In genomic region chr3:102052036-102052435, GRCm38 (mm10) we compare ENCODE assay signal across 37 mouse cellular contexts. TPM values are rescaled to one million over a fixed set of nuclear protein-coding genes. Genes with fewer than 3 reads are reported as not detected.
DNase-seq lines count a peak whose midpoint lies in the region; ATAC-seq lines count a peak whose summit lies in the region.
"Had no signal": no experiment of that assay in that cellular context is flagged by ENCODE, and none has a peak within 500 bp of the region (broad histone marks: within the 10 kb centered on the region; RNA-seq: fewer than 3 reads in every experiment).

No protein-coding gene starts in this region.

- H3K4me1 ChIP-seq in heart, embryonic 10.5 days, result peaks cover 7% of the 10 kb centered on the region
- H3K4me1 ChIP-seq in midbrain, embryonic 10.5 days, result peaks cover 45% of the 10 kb centered on the region
- H3K4me1 ChIP-seq in midbrain, embryonic 15.5 days, result peaks cover 8% of the 10 kb centered on the region; the same call in 1 of the 2 replicates
- H3K4me1 ChIP-seq: liver, embryonic 12.5 days had no signal

- no peaks in the 10 kb centered on the region for H3K36me3 ChIP-seq in heart, embryonic 10.5 days
- H3K36me3 ChIP-seq in midbrain, embryonic 10.5 days, result no peaks in the 10 kb centered on the region
- H3K36me3 ChIP-seq in midbrain, embryonic 15.5 days (replicated peaks), result no peaks in the 10 kb centered on the region
- H3K36me3 ChIP-seq: G1E; liver, embryonic 12.5 days; midbrain, embryonic 13.5 days; neural tube, embryonic 12.5 days had no signal

- H3K27ac ChIP-seq in heart, embryonic 10.5 days, result no peak overlapping the region
- 0 out of 2 replicates have a peak overlapping the region, but pooled peaks have one; percentile 52 for H3K27ac ChIP-seq in midbrain, embryonic 10.5 days (replicated peaks)
- no peak overlapping the region for H3K27ac ChIP-seq in midbrain, embryonic 15.5 days
- H3K27ac ChIP-seq: kidney, postnatal 0 days; liver, embryonic 12.5 days; midbrain, embryonic 13.5 days; neural tube, embryonic 12.5 days had no signal

- H3K4me3 ChIP-seq in heart, embryonic 10.5 days, result no peak overlapping the region
- H3K4me3 ChIP-seq in midbrain, embryonic 10.5 days, result no peak overlapping the region
- H3K4me3 ChIP-seq in midbrain, embryonic 15.5 days, result no peak overlapping the region
- H3K4me3 ChIP-seq: erythroblast, embryonic 14.5 days; liver, embryonic 12.5 days; midbrain, embryonic 13.5 days; neural tube, embryonic 12.5 days had no signal

- DNase-seq in heart, embryonic 10.5 days (ENCODE audit: low spot score), result peak; percentile 43
- DNase-seq in heart, postnatal 4 days, result no peak
- DNase-seq in midbrain, embryonic 10.5 days (ENCODE audit: low spot score), result no peak
- DNase-seq in 3T3-L1 (ENCODE audit: low read depth, low spot score) (peak; percentile 77), NIH3T3 (ENCODE audit: low read depth) (peak; percentile 28)
- no peak for DNase-seq in kidney, adult 8-10 months
- DNase-seq: adrenal gland, postnatal 36 days; cerebellum, adult 18-20 months; cerebellum, postnatal 10 days; forebrain, postnatal 0 days; gastrocnemius, postnatal 14 days; kidney, adult 2 months; kidney, postnatal 4 days; liver, postnatal 0 days; lung, postnatal 36 days; retina, postnatal 1 day; right cerebral cortex, postnatal 14 days; thymus, postnatal 4 days had no signal

- no peak overlapping the region for H3K9ac ChIP-seq in midbrain, embryonic 15.5 days
- H3K9ac ChIP-seq: forebrain, postnatal 0 days; liver, embryonic 12.5 days; liver, postnatal 0 days; midbrain, embryonic 13.5 days; neural tube, embryonic 12.5 days had no signal

- no peak for ATAC-seq in midbrain, embryonic 15.5 days (replicated peaks)
- ATAC-seq: forebrain, postnatal 0 days; inflammation-experienced regulatory T-cells, adult 6 months; liver, embryonic 12.5 days; liver, postnatal 0 days; midbrain, embryonic 13.5 days had no signal

- no peak overlapping the region for H3K4me2 ChIP-seq in midbrain, embryonic 15.5 days
- H3K4me2 ChIP-seq: heart, embryonic 11.5 days; liver, embryonic 12.5 days; midbrain, embryonic 13.5 days; neural tube, embryonic 12.5 days had no signal

- no peaks in the 10 kb centered on the region for H3K9me3 ChIP-seq in heart, embryonic 10.5 days
- no peaks in the 10 kb centered on the region for H3K9me3 ChIP-seq in midbrain, embryonic 10.5 days (replicated peaks)
- H3K9me3 ChIP-seq in midbrain, embryonic 15.5 days, result no peaks in the 10 kb centered on the region
- H3K9me3 ChIP-seq: G1E; liver, embryonic 12.5 days; midbrain, embryonic 13.5 days; neural tube, embryonic 12.5 days had no signal

- H3K27me3 ChIP-seq in heart, embryonic 10.5 days (ENCODE audit: insufficient read depth, poor library complexity, severe bottlenecking), result no peaks in the 10 kb centered on the region
- peaks cover 7% of the 10 kb centered on the region; the same call in 1 of the 2 replicates for H3K27me3 ChIP-seq in midbrain, embryonic 10.5 days (ENCODE audit: low read depth, poor library complexity, severe bottlenecking)
- H3K27me3 ChIP-seq in midbrain, embryonic 15.5 days (replicated peaks), result no peaks in the 10 kb centered on the region
- H3K27me3 ChIP-seq: CH12.LX; liver, embryonic 12.5 days; midbrain, embryonic 13.5 days; neural tube, embryonic 12.5 days had no signal

- WGBS in heart, embryonic 10.5 days, result 65% methylated on average over 3 of the region's 3 CpGs
- 76% methylated on average over 3 of the region's 3 CpGs for WGBS in midbrain, embryonic 10.5 days
- 53% methylated on average over 3 of the region's 3 CpGs for WGBS in midbrain, embryonic 15.5 days

RNA-seq across cellular contexts. Expression of gene Casq2, which starts 34.2 kb away (rescaled TPM):
- 5.6 and 19.8 TPM in 2 replicates for polyA plus RNA-seq in heart, embryonic 10.5 days (2016; fragmentation: Nextera tagmentation; extraction: Ambion mirVana)
- total RNA-seq in heart, postnatal 4 days (2021), result 100 to 1,000 TPM; 914 to 961 TPM
- polyA plus RNA-seq in midbrain, embryonic 10.5 days (2016; fragmentation: Nextera tagmentation; extraction: Ambion mirVana), result not detected in 2 replicates
- polyA plus RNA-seq in midbrain, embryonic 15.5 days (2015; fragmentation: Nextera tagmentation; extraction: Ambion mirVana), result 0.22 and 0.25 TPM in 2 replicates
- total RNA-seq: CH12.LX; granulocyte monocyte progenitor cell, adult 5-6 weeks; hematopoietic stem cell, adult 5-6 weeks; megakaryocyte, adult 5-6 weeks had no signal
- polyA plus RNA-seq: erythroblast, embryonic 14.5 days; forebrain, embryonic 11.5 days; G1E; inflammation-experienced regulatory T-cells, adult 6 months had no signal

RNA-seq across cellular contexts. Expression of gene Nhlh2, which starts 42.2 kb away (rescaled TPM):
- polyA plus RNA-seq in heart, embryonic 10.5 days (2016; fragmentation: Nextera tagmentation; extraction: Ambion mirVana), result 0.27 and 0.57 TPM in 2 replicates
- not detected for total RNA-seq in heart, postnatal 4 days (2021)
- polyA plus RNA-seq in midbrain, embryonic 10.5 days (2016; fragmentation: Nextera tagmentation; extraction: Ambion mirVana), result 33.8 and 58.4 TPM in 2 replicates
- polyA plus RNA-seq in midbrain, embryonic 15.5 days (2015; fragmentation: Nextera tagmentation; extraction: Ambion mirVana), result 38.8 and 44.3 TPM in 2 replicates
- total RNA-seq: adrenal gland, postnatal 36 days; CH12.LX; gastrocnemius, postnatal 14 days; granulocyte monocyte progenitor cell, adult 5-6 weeks; hematopoietic stem cell, adult 5-6 weeks; megakaryocyte, adult 5-6 weeks had no signal
- polyA plus RNA-seq: erythroblast, embryonic 14.5 days; G1E; heart, embryonic 16.5 days; inflammation-experienced regulatory T-cells, adult 6 months; kidney, adult 2 months; kidney, postnatal 0 days; liver, embryonic 12.5 days; liver, postnatal 0 days; lung, embryonic 16.5 days; stomach, embryonic 14.5 days; testis, adult 2 months; thymus, postnatal 0 days had no signal

Comparison
In these comparisons a context has a peak if more than half of its experiments do, and no peak if none do; other contexts are left out.
1. DNase-seq: peak in heart, embryonic 10.5 days (single experiment), 3T3-L1 (single experiment) and NIH3T3 (single experiment); none in heart, postnatal 4 days (single experiment), midbrain, embryonic 10.5 days (single experiment) and kidney, adult 8-10 months (0 of 2).
2. RNA of gene Nhlh2, which starts 42.2 kb away (polyA plus RNA-seq): 38.8 to 44.3 TPM in midbrain, embryonic 15.5 days and 33.8 to 58.4 TPM in midbrain, embryonic 10.5 days; 0.27 to 0.57 TPM in heart, embryonic 10.5 days; every median in the first group is over 10 times any median in the second.